Mouse (Mus musculus) liver, embryonic 14.5 days (tissue): ENCODE measurements around the gene Cars2.

Source experiments
- CTCF ChIP-seq: IDR thresholded peaks from 2 replicates; pipeline ENCODE4 v1.5.1; 2016; ENCODE audit warnings: antibody characterized with exemption, low read depth, control low read depth
- EP300 ChIP-seq: IDR thresholded peaks from 2 replicates; pipeline ENCODE4 v1.6.1; 2016; ENCODE audit warnings: antibody characterized with exemption, low read depth

DNA sequence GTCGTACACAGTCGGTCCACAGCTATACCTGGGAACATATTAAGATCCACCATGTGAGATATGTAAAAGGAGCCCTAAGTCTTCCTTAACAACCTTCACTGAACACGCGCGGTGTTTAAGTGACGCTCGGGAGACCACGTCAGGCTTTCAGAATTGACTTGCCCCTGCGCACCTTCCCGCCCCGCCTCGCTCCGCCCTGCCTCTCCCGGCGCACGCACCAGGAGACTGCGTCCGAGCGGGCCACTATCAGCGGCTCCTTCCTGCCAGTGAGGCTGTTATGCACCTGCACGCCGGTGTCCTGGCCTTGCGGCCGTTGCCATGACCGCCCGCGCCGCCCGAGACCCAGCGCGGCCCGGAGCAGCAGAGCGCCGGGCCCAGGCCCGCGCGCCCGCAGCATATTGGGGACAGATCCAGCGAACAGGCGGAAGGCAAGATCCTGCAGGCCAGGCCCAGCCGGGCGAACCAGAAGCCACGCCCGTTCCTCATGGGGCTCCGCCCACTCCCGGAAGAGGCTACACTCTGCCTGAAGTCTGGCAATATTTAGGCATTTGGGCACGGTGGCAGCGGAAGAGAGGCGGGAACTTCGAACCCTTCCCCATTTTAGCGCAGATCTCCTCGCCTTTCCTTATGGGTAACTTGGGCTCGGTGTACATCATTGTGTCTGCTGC, at the start of gene Cars2:
- no peak for TF ChIP-seq EP300
- no peak for TF ChIP-seq CTCF
